Mouse (Mus musculus): ENCODE results near the gene Fkbp5. TPM values are rescaled to one million over a fixed set of nuclear protein-coding genes. Genes with fewer than 3 reads are reported as not detected.

Fkbp5 gene
- polyA plus RNA-seq, 1 experiment from 2014 or later = 10.8 TPM

GRCm38 (mm10) chr17:28522623-28523354, 5.5 kb upstream of the Fkbp5 start:
- H3K27me3 ChIP-seq = peaks cover 56% of the 10 kb centered on the region
- ATAC-seq (ENCODE audit: low read depth) = peak; percentile 53
- H3K9ac ChIP-seq = peak overlapping the region; percentile 33

GRCm38 (mm10) chr17:28521920-28522319, 4.6 kb upstream of the Fkbp5 start:
- H3K36me3 ChIP-seq = no peaks in the 10 kb centered on the region
- 0 out of 2 replicates have a peak overlapping the region, but pooled peaks have one; percentile 60 for H3K4me3 ChIP-seq (replicated peaks)
- peaks cover 65% of the 10 kb centered on the region for H3K27me3 ChIP-seq
- WGBS (ENCODE audit: insufficient replicate concordance) = 48% methylated on average over 6 of the region's 6 CpGs
- no peak overlapping the region for H3K9ac ChIP-seq
- ATAC-seq (ENCODE audit: low read depth) = no peak
- H3K4me2 ChIP-seq = peak overlapping the region; percentile 73
- H3K27ac ChIP-seq = no peak overlapping the region
- peaks cover 47% of the 10 kb centered on the region for H3K4me1 ChIP-seq (replicated peaks)
- no peaks in the 10 kb centered on the region for H3K9me3 ChIP-seq (replicated peaks)
- DNase-seq = no peak

More at GRCm38 (mm10) chr17:28522623-28523354, 5.5 kb upstream of the Fkbp5 start:
- Histone ChIP-seq H3K36me3 (no peaks in the 10 kb centered on the region), H3K4me3 (replicated peaks) (peak overlapping the region; percentile 60), H3K4me1 (replicated peaks) (peaks cover 49% of the 10 kb centered on the region), H3K9me3 (replicated peaks) (no peaks in the 10 kb centered on the region), H3K4me2 (peak overlapping the region; percentile 73), H3K27ac (peak overlapping the region; percentile 68)
- under 1% methylated on average over 66 of the region's 66 CpGs for WGBS (ENCODE audit: insufficient replicate concordance)
- peak; percentile 46 for DNase-seq

GRCm38 (mm10) chr17:28521071-28521726, 3.9 kb upstream of the Fkbp5 start:
- peaks cover 47% of the 10 kb centered on the region for H3K4me1 ChIP-seq (replicated peaks)
- H3K27me3 ChIP-seq = peaks cover 72% of the 10 kb centered on the region
- 49% methylated on average over 5 of the region's 5 CpGs for WGBS (ENCODE audit: insufficient replicate concordance)
- DNase-seq = no peak
- no peak for ATAC-seq (ENCODE audit: low read depth)
- H3K4me3 ChIP-seq (replicated peaks) = no peak overlapping the region
- no peak overlapping the region for H3K4me2 ChIP-seq
- no peak overlapping the region for H3K27ac ChIP-seq
- H3K9me3 ChIP-seq (replicated peaks) = no peaks in the 10 kb centered on the region
- no peaks in the 10 kb centered on the region for H3K36me3 ChIP-seq
- H3K9ac ChIP-seq = no peak overlapping the region

DNA sequence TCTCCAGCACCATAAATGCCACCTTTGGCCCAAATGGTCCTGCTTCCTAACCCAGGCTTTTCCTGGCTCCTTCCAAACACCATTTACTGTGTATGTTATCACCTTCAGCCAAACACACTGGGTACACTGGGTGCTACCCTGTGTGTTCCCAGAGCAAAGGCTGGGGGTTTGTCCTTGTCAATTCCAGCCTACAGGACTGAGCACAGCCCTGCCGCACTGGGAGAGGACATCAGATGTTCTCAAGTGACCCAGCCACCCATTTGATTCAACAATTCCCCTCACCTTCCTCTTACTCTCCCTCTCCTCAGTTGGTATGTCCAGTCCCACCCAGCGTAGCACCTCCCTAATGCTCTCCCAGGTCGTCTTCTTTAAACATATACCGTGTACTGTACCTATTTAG, 3.2 kb upstream of the Fkbp5 start:
- ATAC-seq (ENCODE audit: low read depth) (no peak), DNase-seq (no peak)
- no peaks in the 10 kb centered on the region for H3K36me3 ChIP-seq
- H3K27me3 ChIP-seq = peaks cover 78% of the 10 kb centered on the region
- no peak overlapping the region for H3K4me2 ChIP-seq
- H3K27ac ChIP-seq = no peak overlapping the region
- no peak overlapping the region for H3K9ac ChIP-seq
- H3K4me3 ChIP-seq (replicated peaks) = no peak overlapping the region
- peaks cover 53% of the 10 kb centered on the region for H3K4me1 ChIP-seq (replicated peaks)
- no peaks in the 10 kb centered on the region for H3K9me3 ChIP-seq (replicated peaks)
- WGBS (ENCODE audit: insufficient replicate concordance) = 53% methylated on average over 4 of the region's 4 CpGs

- no peaks in the 10 kb centered on the region for H3K36me3 ChIP-seq
- H3K9me3 ChIP-seq (replicated peaks) = no peaks in the 10 kb centered on the region
- WGBS (ENCODE audit: insufficient replicate concordance) = 78% methylated on average over 3 of the region's 3 CpGs
- H3K4me2 ChIP-seq = no peak overlapping the region
- H3K9ac ChIP-seq = no peak overlapping the region
- H3K27ac ChIP-seq = no peak overlapping the region
- peaks cover 57% of the 10 kb centered on the region for H3K4me1 ChIP-seq (replicated peaks)
- H3K27me3 ChIP-seq = peaks cover 83% of the 10 kb centered on the region
- DNase-seq (no peak), ATAC-seq (ENCODE audit: low read depth) (no peak)
- H3K4me3 ChIP-seq (replicated peaks) = no peak overlapping the region
Observed at GRCm38 (mm10) chr17:28519827-28520226, 2.5 kb upstream of the Fkbp5 start.

- ATAC-seq (ENCODE audit: low read depth) (no peak), DNase-seq (no peak)
- H3K27me3 ChIP-seq = peaks cover 77% of the 10 kb centered on the region
- peak overlapping the region; percentile 47; the same call in 1 of the 2 replicates for H3K9ac ChIP-seq
- 17% methylated on average over 8 of the region's 8 CpGs for WGBS (ENCODE audit: insufficient replicate concordance)
- H3K27ac ChIP-seq = no peak overlapping the region
- H3K4me2 ChIP-seq = peak overlapping the region; percentile 66
- no peaks in the 10 kb centered on the region for H3K36me3 ChIP-seq
- no peaks in the 10 kb centered on the region for H3K9me3 ChIP-seq (replicated peaks)
- H3K4me1 ChIP-seq (replicated peaks) = peaks cover 58% of the 10 kb centered on the region
- H3K4me3 ChIP-seq (replicated peaks) = peak overlapping the region; percentile 46
Observed at GRCm38 (mm10) chr17:28518615-28519071, 1.3 kb upstream of the Fkbp5 start.

DNA sequence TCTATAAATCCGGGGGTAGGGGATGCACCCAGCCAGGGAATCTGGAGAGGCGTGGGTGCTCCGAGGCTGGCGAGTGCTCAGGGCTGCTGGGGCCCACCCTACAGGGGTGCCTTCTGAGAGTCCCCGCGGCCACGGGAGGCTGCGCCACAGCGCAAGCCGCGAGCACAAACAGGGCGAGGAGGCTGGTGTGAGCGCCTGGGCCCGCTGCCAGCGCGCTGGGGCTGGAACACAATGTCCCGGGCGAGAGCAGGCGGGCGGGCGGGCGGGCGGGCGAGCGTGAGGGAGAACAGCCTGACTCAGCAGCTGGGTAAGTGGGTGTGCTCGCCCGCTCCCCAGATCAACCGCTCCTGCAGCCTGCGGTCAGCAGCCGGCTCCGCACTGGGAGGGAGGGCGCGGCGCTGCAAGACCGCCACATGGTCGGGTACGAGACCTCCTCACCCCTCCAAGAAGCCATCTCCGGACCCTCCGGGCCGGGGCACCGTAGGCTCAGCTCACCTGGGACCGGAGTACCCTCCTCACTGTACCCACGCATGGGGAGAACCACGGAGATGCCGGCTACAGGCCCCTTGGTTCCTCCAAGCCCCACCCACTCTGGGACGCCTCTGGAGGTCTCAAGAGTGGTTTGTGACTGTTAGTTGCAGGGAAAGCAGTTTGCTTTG, 758 bp upstream of the Fkbp5 start:
- H3K9ac ChIP-seq = peak overlapping the region; percentile 47
- peaks cover 57% of the 10 kb centered on the region for H3K4me1 ChIP-seq (replicated peaks)
- no peaks in the 10 kb centered on the region for H3K9me3 ChIP-seq (replicated peaks)
- 1% methylated on average over 46 of the region's 46 CpGs for WGBS (ENCODE audit: insufficient replicate concordance)
- DNase-seq (no peak), ATAC-seq (ENCODE audit: low read depth) (peak; percentile 13; the same call in 1 of the 2 replicates)
- H3K36me3 ChIP-seq = no peaks in the 10 kb centered on the region
- peak overlapping the region; percentile 66 for H3K4me2 ChIP-seq
- peak overlapping the region; percentile 46 for H3K4me3 ChIP-seq (replicated peaks)
- H3K27me3 ChIP-seq = peaks cover 71% of the 10 kb centered on the region
- no peak overlapping the region for H3K27ac ChIP-seq

DNA sequence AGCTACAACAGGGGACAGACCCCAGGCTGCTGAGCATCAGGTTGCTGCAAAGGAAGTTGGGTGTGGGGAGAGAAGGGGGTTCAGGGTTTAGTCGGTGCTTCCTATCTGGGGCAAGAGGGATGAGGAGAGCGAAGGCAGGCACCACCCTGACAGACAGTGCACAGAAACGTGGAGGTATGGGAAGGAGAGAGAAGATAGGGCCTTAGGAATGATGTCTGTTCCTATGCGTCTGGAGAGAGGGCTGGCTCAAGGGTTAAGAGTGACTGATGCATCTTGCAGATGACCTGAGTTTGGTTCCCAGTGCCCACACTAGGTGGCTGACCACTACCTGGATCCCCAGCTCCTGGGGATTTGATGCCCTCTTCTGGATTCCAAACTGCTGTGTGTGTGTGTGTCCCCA, 446 bp downstream of the Fkbp5 start:
- WGBS (ENCODE audit: insufficient replicate concordance) = 35% methylated on average over 4 of the region's 4 CpGs

GRCm38 (mm10) chr17:28515431-28516341, 1.6 kb downstream of the Fkbp5 start:
- H3K27me3 ChIP-seq = peaks cover 62% of the 10 kb centered on the region
- no peak overlapping the region for H3K9ac ChIP-seq
- DNase-seq (no peak), ATAC-seq (ENCODE audit: low read depth) (no peak; the same call in 1 of the 2 replicates)
- H3K4me1 ChIP-seq (replicated peaks) = peaks cover 62% of the 10 kb centered on the region
- no peaks in the 10 kb centered on the region for H3K36me3 ChIP-seq
- H3K27ac ChIP-seq = no peak overlapping the region
- H3K9me3 ChIP-seq (replicated peaks) = no peaks in the 10 kb centered on the region
- WGBS (ENCODE audit: insufficient replicate concordance) = 35% methylated on average over 10 of the region's 10 CpGs
- no peak overlapping the region for H3K4me2 ChIP-seq
- H3K4me3 ChIP-seq (replicated peaks) = no peak overlapping the region

More for the DNA sequence above, 446 bp downstream of the Fkbp5 start:
- Histone ChIP-seq H3K9ac (no peak overlapping the region), H3K36me3 (no peaks in the 10 kb centered on the region), H3K9me3 (replicated peaks) (no peaks in the 10 kb centered on the region), H3K4me3 (replicated peaks) (no peak overlapping the region), H3K4me2 (no peak overlapping the region), H3K4me1 (replicated peaks) (peaks cover 57% of the 10 kb centered on the region), H3K27ac (no peak overlapping the region), H3K27me3 (peaks cover 67% of the 10 kb centered on the region)
- ATAC-seq (ENCODE audit: low read depth) = no peak
- DNase-seq = no peak

DNA sequence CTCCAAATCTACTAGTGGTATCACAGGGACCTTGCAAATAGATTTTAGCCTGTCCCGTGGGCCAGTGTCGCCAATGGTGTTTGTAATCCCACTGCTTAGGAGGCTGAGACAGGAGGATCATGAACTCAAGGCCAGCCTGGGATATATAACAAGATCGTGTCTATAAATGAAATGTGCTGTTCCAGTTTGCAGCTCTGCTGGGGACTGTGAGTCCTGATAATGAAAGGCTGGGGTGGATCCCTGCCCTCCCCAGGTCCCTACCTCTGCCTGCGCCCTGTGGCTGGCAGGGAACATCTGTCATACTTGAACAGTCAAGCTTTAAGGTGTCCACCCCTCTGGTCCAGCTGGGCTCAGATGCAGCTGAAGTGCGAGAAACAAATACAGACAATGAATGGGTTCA, 2.8 kb downstream of the Fkbp5 start:
- H3K9ac ChIP-seq = no peak overlapping the region
- no peak overlapping the region for H3K27ac ChIP-seq
- ATAC-seq (ENCODE audit: low read depth) = no peak
- no peak for DNase-seq
- no peaks in the 10 kb centered on the region for H3K9me3 ChIP-seq (replicated peaks)
- no peak overlapping the region for H3K4me2 ChIP-seq
- peaks cover 70% of the 10 kb centered on the region for H3K27me3 ChIP-seq
- H3K4me1 ChIP-seq (replicated peaks) = peaks cover 65% of the 10 kb centered on the region
- H3K4me3 ChIP-seq (replicated peaks) = no peak overlapping the region
- WGBS (ENCODE audit: insufficient replicate concordance) = 43% methylated on average over 5 of the region's 5 CpGs
- H3K36me3 ChIP-seq = no peaks in the 10 kb centered on the region
